Mouse (Mus musculus) mouse embryonic stem cell (cell line): Measurements from ENCODE around the gene Galnt6.

Source experiments
- in situ Hi-C, 2 experiments: fragments of 300-500 bp; cut with MboI; formaldehyde crosslinking; loops; 1 replicate in 1 of 2; 3 replicates in 1 of 2; pipeline ENCODE4 v1.14.3; 2019 to 2020; ENCODE audit warnings: low sequenced_read_pairs in 2 of 2, low pct_unique_long_range_greater_than_20kb in 1 of 2, mixed read lengths in 1 of 2; ENCODE audit not compliant: unreplicated experiment in 1 of 2

Galnt6 gene

GRCm38 (mm10) chr15:100755881-100756624, 26.9 kb upstream of the Galnt6 start:
- in situ Hi-C loops: no loop called here

DNA sequence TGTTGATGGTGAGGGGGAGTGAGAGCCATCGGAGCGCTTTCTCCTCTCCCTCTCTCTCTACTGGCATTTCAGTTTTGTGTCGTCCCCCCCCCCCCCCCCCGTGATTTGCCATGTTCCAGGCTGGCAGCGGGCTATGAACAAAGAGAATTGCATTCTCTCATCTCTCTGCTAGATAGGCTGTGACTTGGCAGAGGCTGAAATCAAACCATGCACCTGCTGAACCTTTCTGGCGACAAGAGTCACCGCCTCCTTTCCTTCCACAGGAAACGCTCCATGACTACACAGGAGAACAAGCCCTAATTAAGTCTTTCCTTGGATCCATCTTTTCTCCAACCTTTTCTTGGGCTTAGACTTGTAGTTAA, 26.3 kb upstream of the Galnt6 start:
- in situ Hi-C loops: no loop called here

DNA sequence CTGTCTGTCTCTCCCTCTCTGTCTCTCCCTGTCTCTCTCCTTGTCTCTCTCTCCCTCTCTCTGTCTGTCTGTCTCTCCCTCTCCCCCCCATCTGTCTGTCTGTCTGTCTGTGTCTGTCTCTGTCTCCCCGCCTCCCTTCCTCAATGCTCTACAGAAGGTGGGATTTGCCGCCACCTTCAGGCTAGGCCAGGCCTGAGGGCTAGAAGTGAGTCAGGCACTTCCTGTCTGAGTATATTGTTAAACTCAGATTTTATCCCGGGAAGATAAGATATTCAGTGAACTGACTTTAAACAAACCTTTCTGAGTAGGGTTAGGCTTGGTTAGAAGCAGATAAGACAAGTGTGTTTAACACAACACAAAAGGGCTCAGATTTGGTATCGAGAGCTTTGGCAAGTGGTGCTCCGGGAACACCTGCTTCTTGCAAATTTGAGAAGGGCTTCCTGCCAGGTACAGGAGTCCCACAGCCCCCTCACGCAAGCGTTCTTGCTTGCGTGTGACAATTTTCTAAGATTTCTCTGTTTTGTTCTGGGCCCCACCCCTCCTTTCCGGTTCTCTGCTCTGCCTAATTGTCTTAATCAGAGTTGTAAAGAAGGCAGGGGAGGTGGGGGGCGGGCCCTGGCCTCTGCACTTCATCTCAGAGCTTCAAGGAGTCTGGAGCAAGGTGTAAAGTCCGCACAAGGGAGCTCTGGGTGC, 25.8 kb upstream of the Galnt6 start:
- in situ Hi-C loops: no loop called here

GRCm38 (mm10) chr15:100754041-100754440, 24.9 kb upstream of the Galnt6 start:
- in situ Hi-C loops: no loop called here

GRCm38 (mm10) chr15:100753045-100753444, 23.9 kb upstream of the Galnt6 start:
- in situ Hi-C loops: no loop called here

DNA sequence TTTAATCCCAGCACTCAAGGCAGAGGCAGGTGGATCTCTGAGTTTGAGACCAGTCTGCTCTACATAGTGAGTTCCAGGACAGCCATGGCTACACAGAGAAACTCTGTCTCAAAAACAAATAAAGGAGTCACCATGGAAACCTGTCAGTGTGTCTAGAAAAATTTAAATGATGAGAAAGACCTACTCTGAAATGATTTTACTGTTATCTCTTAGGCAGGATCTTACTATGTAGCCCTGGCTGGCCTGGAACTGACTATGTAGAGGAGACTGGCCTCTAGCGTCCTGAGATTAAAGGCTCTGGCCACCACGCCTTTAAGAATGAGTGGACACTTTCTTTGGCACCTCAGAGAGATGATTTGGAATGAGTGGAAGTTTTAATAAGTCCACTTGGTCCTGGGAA, 23.3 kb upstream of the Galnt6 start:
- in situ Hi-C loops: no loop called here

GRCm38 (mm10) chr15:100749751-100750538, 20.8 kb upstream of the Galnt6 start:
- in situ Hi-C loops: no loop called here

- in situ Hi-C loops: no loop called here
These were observed 19.4 kb upstream of the Galnt6 start for GRCm38 (mm10) chr15:100748584-100748983.

GRCm38 (mm10) chr15:100747121-100747963, 18.2 kb upstream of the Galnt6 start:
- in situ Hi-C loops: no loop called here

DNA sequence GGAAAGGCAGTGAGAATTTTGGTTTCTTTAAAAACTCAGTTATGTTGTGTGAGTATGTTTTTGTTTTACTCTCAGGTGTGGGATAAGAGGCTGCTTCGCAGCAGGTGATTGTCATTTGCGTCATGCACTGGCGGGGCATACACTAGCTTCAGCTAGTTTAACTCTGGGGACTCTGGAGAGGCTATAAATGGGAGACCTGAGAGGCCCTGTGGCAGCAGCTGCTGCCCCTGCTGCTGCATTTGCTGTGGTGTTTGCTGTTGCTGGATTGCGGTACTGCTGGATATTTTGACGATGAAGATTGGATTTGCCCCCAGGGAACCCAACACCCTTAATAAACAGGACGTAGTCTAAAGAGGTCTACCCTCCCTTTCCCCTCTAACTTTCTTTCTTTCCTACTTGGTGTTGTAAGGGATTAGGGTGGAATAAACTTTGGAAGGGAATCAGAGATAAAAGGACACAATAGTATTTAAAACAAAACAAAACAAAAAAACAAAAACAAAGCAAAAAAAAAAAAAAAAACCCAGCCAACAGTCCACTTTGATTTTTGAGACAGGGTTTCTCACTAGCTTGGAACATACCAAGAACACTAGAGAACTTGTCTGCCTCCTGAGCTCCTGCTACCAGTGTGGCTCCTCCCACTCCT, 17.4 kb upstream of the Galnt6 start:
- in situ Hi-C loops: no loop called here

GRCm38 (mm10) chr15:100743238-100743637, 14.1 kb upstream of the Galnt6 start:
- in situ Hi-C loops: no loop called here

GRCm38 (mm10) chr15:100739442-100739841, 10.3 kb upstream of the Galnt6 start:
- in situ Hi-C loops: no loop called here

DNA sequence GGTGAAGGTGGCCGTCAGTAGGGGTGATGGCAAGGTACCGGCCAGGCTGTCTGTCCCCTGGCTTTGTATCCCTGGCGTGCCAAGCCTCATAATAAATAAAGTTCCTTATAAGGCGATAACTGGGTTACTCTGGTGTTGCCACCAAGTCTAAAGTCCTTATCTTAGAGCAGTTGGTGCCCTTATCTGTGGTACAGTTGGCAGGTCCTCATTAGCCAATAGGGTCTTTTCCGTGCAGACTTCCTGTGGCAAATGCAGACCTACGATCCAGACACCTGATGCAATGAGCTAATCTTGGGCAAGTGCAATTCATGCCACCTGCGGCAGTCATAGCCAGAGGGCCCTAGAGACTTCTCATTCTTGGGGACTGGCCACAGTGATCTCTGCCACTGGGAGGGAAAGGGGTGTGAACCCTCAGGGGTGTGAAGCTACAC, 9.2 kb upstream of the Galnt6 start:
- in situ Hi-C loops: no loop called here

- in situ Hi-C loops: no loop called here
These were observed 8.5 kb upstream of the Galnt6 start for GRCm38 (mm10) chr15:100737667-100738066.

DNA sequence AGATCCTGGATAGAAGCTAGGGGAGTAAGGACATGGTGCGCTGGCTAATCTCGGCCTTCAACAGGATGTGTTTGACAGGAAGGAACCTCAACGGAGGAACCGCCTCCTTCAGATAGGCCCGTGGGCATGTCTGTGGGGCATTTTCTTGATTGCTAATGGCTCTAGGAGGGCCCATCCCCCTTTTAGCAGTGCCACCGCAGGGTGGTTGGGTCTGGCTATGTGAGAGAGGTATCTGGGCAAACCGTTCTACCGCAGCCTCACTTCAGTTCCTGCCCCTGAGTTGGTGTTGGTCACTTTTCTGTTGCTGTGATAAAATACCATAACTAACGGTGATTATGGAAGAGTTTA, 6.8 kb upstream of the Galnt6 start:
- in situ Hi-C loops: no loop called here

DNA sequence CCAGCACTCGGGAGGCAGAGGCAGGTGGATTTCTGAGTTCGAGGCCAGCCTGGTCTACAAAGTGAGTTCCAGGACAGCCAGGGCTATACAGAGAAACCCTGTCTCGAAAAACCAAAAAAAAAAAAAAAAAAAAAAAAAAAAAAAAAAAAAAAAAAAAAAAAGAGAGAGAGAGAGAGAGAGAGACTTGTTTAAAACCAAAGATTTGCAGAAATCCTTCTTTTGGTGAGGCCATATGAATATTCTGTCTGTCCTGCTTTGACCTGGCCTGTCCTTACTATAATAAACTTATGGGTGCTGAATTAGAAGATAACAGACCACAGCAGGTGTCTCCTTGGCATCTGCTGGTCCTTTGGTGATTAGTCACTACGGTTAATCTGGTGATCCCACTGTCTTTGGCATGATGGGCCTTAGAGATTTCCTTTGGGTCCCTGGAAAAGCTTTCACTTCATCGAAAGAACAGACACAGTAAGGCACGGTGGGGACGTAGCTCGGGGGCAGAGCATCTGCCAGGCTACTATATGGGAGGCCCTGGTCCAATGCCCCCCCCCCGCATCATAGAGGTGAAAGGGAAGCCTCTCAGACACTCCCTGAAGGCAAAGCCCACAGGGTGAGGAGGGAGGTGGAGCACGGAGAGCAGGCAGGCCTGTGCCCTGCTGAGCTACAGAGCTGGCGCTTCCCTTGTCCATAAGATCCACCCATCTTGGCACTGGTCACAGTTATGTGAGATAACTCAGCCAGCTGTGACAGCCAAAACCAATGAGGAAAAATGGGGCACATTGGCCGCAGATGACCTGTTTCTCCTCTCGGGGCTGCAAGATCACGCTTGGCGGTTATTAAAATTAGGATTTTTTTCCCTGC, 6.1 kb upstream of the Galnt6 start:
- in situ Hi-C loops: no loop called here

- in situ Hi-C loops: no loop called here
These were observed 3.4 kb upstream of the Galnt6 start for GRCm38 (mm10) chr15:100732580-100732979.
